Mouse (Mus musculus) cerebellum, postnatal 25 days (tissue): ENCODE measurements around the gene Mettl8.

Experiments
- DNase-seq, 2 experiments: peaks; one replicate each; pipeline ENCODE4 v3.0.0; 2021; ENCODE audit warnings: mixed read lengths in 2 of 2

The Mettl8 gene

GRCm38 (mm10) chr2:70978271-70978670, 77.1 kb downstream of the Mettl8 start:
- DNase-seq = peak in 1 of 2 experiments; percentile 25

- DNase-seq = no peak
Measured at GRCm38 (mm10) chr2:70974769-70975168, 80.6 kb downstream of the Mettl8 start.

- DNase-seq = no peak
Measured at GRCm38 (mm10) chr2:70972795-70973518, 82.4 kb downstream of the Mettl8 start.

- DNase-seq = no peak
Measured at GRCm38 (mm10) chr2:70970158-70970741, 85.1 kb downstream of the Mettl8 start.

- no peak for DNase-seq
Measured at GRCm38 (mm10) chr2:70968305-70968704, 87.1 kb downstream of the Mettl8 start.

- DNase-seq = no peak
Measured at GRCm38 (mm10) chr2:70967216-70967615, 88.2 kb downstream of the Mettl8 start.

GRCm38 (mm10) chr2:70964809-70965208, 90.6 kb downstream of the Mettl8 start:
- DNase-seq = no peak

GRCm38 (mm10) chr2:70962921-70963320, 92.5 kb downstream of the Mettl8 start:
- DNase-seq = no peak

- DNase-seq = no peak
Measured at GRCm38 (mm10) chr2:70961086-70961941, 94.1 kb downstream of the Mettl8 start.

GRCm38 (mm10) chr2:70960090-70960489, 95.3 kb downstream of the Mettl8 start:
- no peak for DNase-seq

- no peak for DNase-seq
Measured at GRCm38 (mm10) chr2:70959337-70959736, 96.0 kb downstream of the Mettl8 start.

- no peak for DNase-seq
Measured at GRCm38 (mm10) chr2:70958536-70958935, 96.8 kb downstream of the Mettl8 start.

GRCm38 (mm10) chr2:70953616-70954015, 101.8 kb downstream of the Mettl8 start:
- no peak for DNase-seq

- DNase-seq = no peak
Measured at GRCm38 (mm10) chr2:70951944-70952343, 103.4 kb downstream of the Mettl8 start.

GRCm38 (mm10) chr2:70944511-70945305, 110.7 kb downstream of the Mettl8 start:
- no peak for DNase-seq

GRCm38 (mm10) chr2:70940826-70941225, 114.6 kb downstream of the Mettl8 start:
- DNase-seq = no peak

GRCm38 (mm10) chr2:70938844-70939494, 116.4 kb downstream of the Mettl8 start:
- no peak for DNase-seq

GRCm38 (mm10) chr2:70934772-70935171, 120.6 kb downstream of the Mettl8 start:
- no peak for DNase-seq

- no peak for DNase-seq
Measured at GRCm38 (mm10) chr2:70933516-70933915, 121.9 kb downstream of the Mettl8 start.

- DNase-seq = no peak
Measured at GRCm38 (mm10) chr2:70932965-70933364, 122.4 kb downstream of the Mettl8 start.

- DNase-seq = no peak
Measured at GRCm38 (mm10) chr2:70930631-70931288, 124.6 kb downstream of the Mettl8 start.

GRCm38 (mm10) chr2:70929714-70930113, 125.7 kb downstream of the Mettl8 start:
- DNase-seq = no peak
